Mouse (Mus musculus) intestine, embryonic 16.5 days (tissue): ENCODE measurements around the gene Ptprk. TPM values are rescaled to one million over a fixed set of nuclear protein-coding genes. Genes with fewer than 3 reads are reported as not detected.

ENCODE experiments used
- ATAC-seq: fragments of 200-750 bp; cut with Nextera tagmentation; 2 replicates; pipeline ENCODE4 v1.8.0; 2017; ENCODE audit warnings: moderate TSS enrichment, moderate library complexity
- H3K27ac ChIP-seq: fragments of 300-500 bp; sonication (generic); 2 replicates; pipeline ENCODE4 v1.5.1; 2014; ENCODE audit warnings: mild to moderate bottlenecking, low read length
- H3K27me3 ChIP-seq: fragments of 300-500 bp; sonication (generic); replicated peaks from 2 replicates; pipeline ENCODE4 v1.6.1; 2014; ENCODE audit warnings: low read length, control low read depth, mixed read lengths; ENCODE audit not compliant: control insufficient read depth, insufficient read depth
- H3K36me3 ChIP-seq: fragments of 300-500 bp; sonication (generic); 2 replicates; pipeline ENCODE4 v1.6.1; 2014; ENCODE audit warnings: low read length, control low read depth; ENCODE audit not compliant: control insufficient read depth, insufficient read depth
- H3K4me1 ChIP-seq: fragments of 300-500 bp; sonication (generic); 2 replicates; pipeline ENCODE4 v1.6.1; 2014; ENCODE audit warnings: low read length, control low read depth, mixed read lengths; ENCODE audit not compliant: control insufficient read depth, insufficient read depth
- H3K4me2 ChIP-seq: fragments of 300-500 bp; sonication (generic); 2 replicates; pipeline ENCODE4 v1.6.1; 2014; ENCODE audit warnings: low read depth, low read length, control low read depth
- H3K4me3 ChIP-seq: fragments of 300-500 bp; sonication (generic); 2 replicates; pipeline ENCODE4 v1.5.1; 2014; ENCODE audit warnings: mild to moderate bottlenecking, low read length
- H3K9ac ChIP-seq: fragments of 300-500 bp; sonication (generic); 2 replicates; pipeline ENCODE4 v1.6.1; 2014; ENCODE audit warnings: low read depth, low read length
- H3K9me3 ChIP-seq: fragments of 300-500 bp; sonication (generic); 2 replicates; pipeline ENCODE4 v1.6.1; 2016; ENCODE audit warnings: low read length, control low read depth; ENCODE audit not compliant: control insufficient read depth
- WGBS: fragments of 180-500 bp; shearing (Covaris S2); extraction: QIAGEN DNeasy Blood & Tissue Kit; methylation state at CpG from one replicate; pipeline ENCODE4 v1.1.7; 2014; 5-methylcytosine and 5-hydroxymethylcytosine counted together
- polyA plus RNA-seq: library from polyadenylated mRNA; unstranded; fragments of >200 nt; fragmentation: Nextera tagmentation; extraction: Ambion mirVana; gene quantifications from 2 replicates; pipeline ENCODE4 v1.2.1, GENCODE M21; 2015

Gene Ptprk
- polyA plus RNA-seq, 1 experiment from 2014 or later = 34.6 TPM

- Histone ChIP-seq H3K4me3 (no peak overlapping the region), H3K27me3 (no peaks in the 10 kb centered on the region), H3K27ac (no peak overlapping the region), H3K36me3 (no peaks in the 10 kb centered on the region), H3K9ac (no peak overlapping the region), H3K4me2 (no peak overlapping the region), H3K9me3 (no peaks in the 10 kb centered on the region), H3K4me1 (peaks cover 8% of the 10 kb centered on the region; the same call in 1 of the 2 replicates)
- WGBS = 44% methylated on average over 2 of the region's 2 CpGs
- peak; percentile 86 for ATAC-seq
Observed at GRCm38 (mm10) chr10:28098923-28099322, 24.3 kb downstream of the Ptprk start.

DNA sequence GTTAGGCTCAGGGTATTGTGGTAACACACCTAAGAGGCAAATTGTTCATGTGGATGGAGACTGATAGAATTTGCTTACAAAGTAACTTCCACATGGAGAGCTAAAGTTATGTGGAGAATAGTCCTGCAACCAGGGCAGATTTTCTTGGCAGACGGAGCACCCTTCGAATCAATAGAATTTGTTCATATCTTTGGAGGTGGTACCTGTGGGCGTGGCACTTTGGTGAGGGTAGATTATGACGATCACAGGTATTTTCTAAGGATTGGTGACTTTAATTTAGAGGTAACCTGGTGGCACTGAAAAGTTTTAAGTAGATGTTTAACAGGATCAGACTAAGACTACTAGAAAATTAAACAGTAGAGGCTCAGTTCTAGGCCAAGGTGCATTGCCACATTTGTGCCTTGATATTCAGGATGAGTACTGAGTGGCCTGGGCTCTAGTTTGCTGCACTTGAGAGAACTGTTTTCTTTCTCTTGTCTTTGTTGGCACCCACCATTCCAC is 28.8 kb downstream of the Ptprk start:
- 77% methylated on average over 4 of the region's 4 CpGs for WGBS
- no peak overlapping the region for H3K9ac ChIP-seq

GRCm38 (mm10) chr10:28103924-28104323 is 29.3 kb downstream of the Ptprk start:
- Histone ChIP-seq H3K4me3 (no peak overlapping the region), H3K4me2 (no peak overlapping the region), H3K4me1 (peaks cover 3% of the 10 kb centered on the region; the same call in 1 of the 2 replicates), H3K9ac (no peak overlapping the region), H3K27ac (no peak overlapping the region), H3K36me3 (no peaks in the 10 kb centered on the region), H3K9me3 (no peaks in the 10 kb centered on the region), H3K27me3 (no peaks in the 10 kb centered on the region)
- WGBS = 59% methylated on average over 2 of the region's 2 CpGs
- no peak for ATAC-seq

More for the DNA sequence above, 28.8 kb downstream of the Ptprk start:
- no peaks in the 10 kb centered on the region for H3K36me3 ChIP-seq
- peaks cover 3% of the 10 kb centered on the region; the same call in 1 of the 2 replicates for H3K4me1 ChIP-seq
- no peak overlapping the region for H3K27ac ChIP-seq
- no peaks in the 10 kb centered on the region for H3K9me3 ChIP-seq
- no peak overlapping the region for H3K4me2 ChIP-seq
- H3K4me3 ChIP-seq = no peak overlapping the region
- no peaks in the 10 kb centered on the region for H3K27me3 ChIP-seq
- ATAC-seq = no peak

DNA sequence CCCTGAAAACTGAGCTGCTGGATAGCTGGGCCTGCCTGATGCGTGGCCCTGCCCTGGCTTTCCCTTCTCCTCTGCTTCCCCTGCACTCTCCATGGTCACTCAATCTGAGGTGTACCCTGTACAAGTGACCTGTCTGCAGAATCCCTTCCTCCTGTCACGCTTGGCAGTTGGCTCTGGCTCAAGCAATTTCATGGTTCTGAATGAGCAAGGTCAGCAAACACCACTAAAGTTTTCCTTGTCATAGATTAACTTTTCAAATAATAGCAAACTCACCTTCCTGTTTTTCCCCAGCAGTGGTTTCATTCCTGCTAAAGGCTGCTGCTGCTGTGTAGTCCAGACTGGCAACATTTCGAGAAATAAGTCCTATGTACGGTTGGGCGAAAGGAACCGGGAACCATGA is 30.6 kb downstream of the Ptprk start:
- Histone ChIP-seq H3K36me3 (no peaks in the 10 kb centered on the region), H3K4me3 (no peak overlapping the region), H3K27ac (peak overlapping the region; percentile 64), H3K4me2 (peak overlapping the region; percentile 3; the same call in 1 of the 2 replicates), H3K27me3 (no peaks in the 10 kb centered on the region), H3K9ac (no peak overlapping the region), H3K9me3 (no peaks in the 10 kb centered on the region), H3K4me1 (peaks cover 9% of the 10 kb centered on the region)
- WGBS = 63% methylated on average over 6 of the region's 6 CpGs
- ATAC-seq = peak; percentile 81

- ATAC-seq = no peak
- H3K27ac ChIP-seq = no peak overlapping the region
- no peaks in the 10 kb centered on the region for H3K9me3 ChIP-seq
- H3K4me2 ChIP-seq = no peak overlapping the region
- no peaks in the 10 kb centered on the region for H3K27me3 ChIP-seq
- WGBS = 71% methylated on average over 8 of the region's 8 CpGs
- peaks cover 30% of the 10 kb centered on the region for H3K4me1 ChIP-seq
- no peak overlapping the region for H3K4me3 ChIP-seq
- H3K9ac ChIP-seq = no peak overlapping the region
- H3K36me3 ChIP-seq = no peaks in the 10 kb centered on the region
Observed at GRCm38 (mm10) chr10:28112826-28113589, 38.4 kb downstream of the Ptprk start.

- no peaks in the 10 kb centered on the region for H3K36me3 ChIP-seq
- no peak overlapping the region for H3K27ac ChIP-seq
- no peak overlapping the region for H3K9ac ChIP-seq
- H3K9me3 ChIP-seq = no peaks in the 10 kb centered on the region
- WGBS = 43% methylated on average over 3 of the region's 3 CpGs
- H3K4me1 ChIP-seq = peaks cover 30% of the 10 kb centered on the region
- no peak overlapping the region for H3K4me2 ChIP-seq
- no peaks in the 10 kb centered on the region for H3K27me3 ChIP-seq
- ATAC-seq = no peak
- no peak overlapping the region for H3K4me3 ChIP-seq
Observed at GRCm38 (mm10) chr10:28113879-28114278, 39.3 kb downstream of the Ptprk start.

- 0 out of 2 replicates have a peak overlapping the region, but pooled peaks have one; percentile 12 for H3K27ac ChIP-seq
- H3K27me3 ChIP-seq = no peaks in the 10 kb centered on the region
- ATAC-seq = no peak
- peaks cover 18% of the 10 kb centered on the region for H3K4me1 ChIP-seq
- H3K9me3 ChIP-seq = no peaks in the 10 kb centered on the region
- H3K4me3 ChIP-seq = no peak overlapping the region
- H3K4me2 ChIP-seq = no peak overlapping the region
- H3K36me3 ChIP-seq = no peaks in the 10 kb centered on the region
- no peak overlapping the region for H3K9ac ChIP-seq
Observed at GRCm38 (mm10) chr10:28116982-28117381, 42.4 kb downstream of the Ptprk start.

DNA sequence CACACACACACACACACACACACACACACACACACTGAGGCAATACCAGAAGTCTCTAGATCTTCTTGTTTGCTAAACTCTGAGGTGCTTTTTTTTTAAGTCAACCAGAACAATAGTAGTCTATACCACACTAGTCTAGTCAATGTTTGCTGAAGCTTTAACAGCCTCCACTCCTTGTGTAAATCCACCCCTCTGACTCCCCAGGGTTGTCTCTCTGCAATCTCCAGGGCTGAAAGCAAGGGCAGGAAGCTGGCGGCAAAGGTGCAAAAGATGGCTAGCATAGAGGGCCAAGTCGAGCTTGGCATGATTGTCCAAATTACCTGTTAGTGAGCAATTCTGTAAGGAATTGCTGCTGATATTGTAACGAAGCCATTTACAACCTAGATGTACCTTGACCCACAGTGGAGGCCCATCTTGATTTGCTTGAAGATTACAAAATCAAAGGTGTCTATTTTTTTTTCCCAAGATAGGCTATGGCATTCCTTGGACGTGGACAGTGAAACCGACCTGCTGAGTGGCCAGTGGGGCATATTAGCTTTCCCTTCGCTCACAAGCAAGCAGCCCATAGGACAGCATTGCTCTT is 44.3 kb downstream of the Ptprk start:
- H3K4me3 ChIP-seq = no peak overlapping the region; the same call in 1 of the 2 replicates
- 73% methylated on average over 6 of the region's 6 CpGs for WGBS
- no peaks in the 10 kb centered on the region for H3K36me3 ChIP-seq
- H3K4me2 ChIP-seq = peak overlapping the region; percentile 32; the same call in 1 of the 2 replicates
- H3K9ac ChIP-seq = no peak overlapping the region
- H3K27ac ChIP-seq = peak overlapping the region; percentile 58
- H3K27me3 ChIP-seq = no peaks in the 10 kb centered on the region
- peaks cover 13% of the 10 kb centered on the region for H3K4me1 ChIP-seq
- peak; percentile 89 for ATAC-seq
- H3K9me3 ChIP-seq = no peaks in the 10 kb centered on the region

DNA sequence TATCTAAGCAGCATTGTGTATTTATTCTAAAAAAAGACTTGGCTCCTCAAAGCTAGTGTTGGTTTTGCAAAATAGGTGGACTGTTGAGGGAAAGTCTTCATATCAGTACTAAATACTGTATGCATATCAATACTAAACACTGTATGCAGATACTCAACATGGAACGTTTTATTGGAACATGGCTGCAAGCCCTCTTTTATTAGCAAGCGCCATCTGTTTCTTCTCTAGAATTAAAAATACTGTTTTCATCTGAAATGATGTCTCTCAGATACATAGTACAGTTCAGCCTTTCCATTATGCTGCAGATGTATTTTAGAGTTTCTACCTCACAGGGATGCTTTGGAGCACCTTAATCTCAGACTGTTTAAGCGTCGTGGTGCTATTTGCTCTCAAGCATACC is 49.3 kb downstream of the Ptprk start:
- WGBS = 88% methylated on average over 4 of the region's 4 CpGs
- Histone ChIP-seq H3K27me3 (no peaks in the 10 kb centered on the region), H3K4me3 (no peak overlapping the region), H3K9ac (no peak overlapping the region), H3K36me3 (no peaks in the 10 kb centered on the region), H3K4me2 (no peak overlapping the region), H3K4me1 (peaks cover 5% of the 10 kb centered on the region; the same call in 1 of the 2 replicates), H3K27ac (no peak overlapping the region), H3K9me3 (no peaks in the 10 kb centered on the region)
- no peak for ATAC-seq
